Mouse (Mus musculus) ES-Bruce4 (cell line): Measurements from ENCODE around the gene Slamf9.

Experiments
- CTCF ChIP-seq: IDR thresholded peaks from one replicate; pipeline ENCODE4 v1.8.1; 2011; ENCODE audit warnings: low read depth, low read length
- EP300 ChIP-seq: IDR thresholded peaks from 2 replicates; pipeline ENCODE4 v1.6.1; 2011; ENCODE audit warnings: low read depth, low read length; ENCODE audit not compliant: insufficient read depth

DNA sequence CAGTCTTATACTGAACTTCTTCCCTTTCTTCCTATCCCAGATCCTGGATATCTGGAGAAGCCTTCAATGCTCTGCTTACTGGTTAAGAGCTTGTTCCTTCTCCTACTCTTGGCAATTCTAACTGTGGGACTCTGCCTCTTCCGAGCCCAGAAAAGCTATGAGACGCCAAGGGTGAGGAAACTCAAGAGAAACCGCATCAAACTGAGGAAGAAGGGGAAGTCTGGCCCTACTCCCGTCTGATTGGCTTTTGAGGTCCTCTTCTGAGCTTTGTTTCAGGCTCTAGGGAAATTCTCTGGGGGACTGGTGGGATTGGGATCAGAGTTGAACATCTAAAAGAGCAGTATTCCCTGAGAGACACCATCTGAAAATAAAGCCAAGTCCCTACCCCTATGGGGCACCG is 2.9 kb downstream of the Slamf9 start:
- no peak for TF ChIP-seq CTCF
- no peak for TF ChIP-seq EP300
